Mouse (Mus musculus) gastrocnemius, adult 8-10 months (tissue): ENCODE data around the gene Foxc1. TPM values are rescaled to one million over a fixed set of nuclear protein-coding genes. Genes with fewer than 3 reads are reported as not detected.

Experiments used
- DNase-seq, 2 experiments: peaks; one replicate each; pipeline ENCODE4 v3.0.0; 2022; ENCODE audit warnings: low spot score in 2 of 2
- total RNA-seq, 4 experiments: library from RNA; stranded (reverse); gene quantifications; 2 replicates each; pipeline ENCODE4 v1.2.4; 2022

The Foxc1 gene
- total RNA-seq, 4 experiments from 2014 or later = 0.39 to 0.83 (median 0.65) TPM

DNA sequence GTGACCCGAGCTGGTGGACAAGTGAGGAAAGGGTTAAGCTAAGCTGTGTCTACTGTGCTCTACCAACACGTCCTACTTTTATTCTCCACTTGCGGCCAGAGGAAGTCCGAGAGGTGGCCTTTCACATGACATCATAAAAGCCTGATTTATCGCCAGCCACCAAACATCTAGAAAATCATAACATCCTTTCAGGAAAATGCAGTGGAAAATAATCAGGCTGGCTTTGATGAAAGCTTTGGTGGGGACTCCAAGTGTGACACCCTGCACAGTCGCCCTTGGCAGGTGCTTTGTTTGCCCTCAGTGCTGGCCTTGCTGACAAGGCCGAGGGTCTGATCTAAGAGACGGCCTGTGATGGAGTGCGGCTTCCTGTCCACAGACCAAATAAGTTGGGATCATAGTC is 23.9 kb downstream of the Foxc1 start:
- DNase-seq = no peak

DNA sequence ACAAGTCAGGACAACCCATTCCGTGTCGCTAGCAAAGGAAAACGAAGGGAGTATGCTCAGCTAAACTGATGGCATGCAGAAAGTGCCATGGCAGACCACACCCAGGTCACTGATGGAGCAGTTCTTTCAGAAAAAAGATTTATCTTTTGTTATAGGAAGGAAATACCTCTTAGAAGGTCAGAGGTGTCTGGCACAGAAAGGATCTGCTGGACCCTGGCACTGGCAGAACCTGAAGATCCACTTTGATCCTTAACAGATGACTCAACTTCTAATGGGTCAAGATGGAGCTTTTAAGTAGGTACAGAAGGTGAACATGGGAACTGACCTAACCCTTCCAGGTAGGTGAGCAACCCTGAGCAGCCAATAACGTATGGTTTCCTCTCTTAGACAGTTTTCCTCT is 29.4 kb downstream of the Foxc1 start:
- DNase-seq = no peak

DNA sequence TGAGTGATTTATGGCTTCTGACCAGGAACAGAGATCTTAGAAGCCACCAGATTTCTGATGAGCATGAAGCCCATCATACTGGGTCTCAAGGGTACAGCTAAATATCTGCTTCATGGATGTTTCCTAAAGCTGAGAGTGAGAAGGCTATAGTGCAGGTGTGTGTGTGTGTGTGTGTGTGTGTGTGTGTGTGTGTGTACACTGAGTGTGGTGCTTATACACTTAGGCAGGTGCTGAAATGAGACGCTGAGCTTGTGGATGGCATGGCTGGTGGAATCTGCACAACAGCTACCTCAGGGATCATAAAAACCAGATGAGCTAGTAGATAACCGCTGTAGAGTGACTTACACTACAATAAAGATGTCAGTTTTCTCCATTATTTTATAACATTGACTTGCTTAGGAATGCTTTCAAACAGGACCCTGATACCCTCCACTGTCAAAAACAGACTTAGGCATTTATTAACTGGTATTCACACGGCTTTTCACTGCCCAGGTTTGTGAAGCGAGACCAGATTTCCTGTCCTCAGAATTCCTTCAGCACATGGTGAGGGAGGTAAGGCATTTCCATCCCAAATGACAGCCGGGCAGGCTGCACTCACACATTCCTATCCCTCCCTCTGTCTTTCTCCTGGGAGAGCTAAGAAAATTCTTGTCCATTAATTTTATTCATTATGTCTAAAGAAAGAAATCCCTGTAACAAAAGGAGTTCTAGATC is 43.0 kb downstream of the Foxc1 start:
- DNase-seq = no peak

DNA sequence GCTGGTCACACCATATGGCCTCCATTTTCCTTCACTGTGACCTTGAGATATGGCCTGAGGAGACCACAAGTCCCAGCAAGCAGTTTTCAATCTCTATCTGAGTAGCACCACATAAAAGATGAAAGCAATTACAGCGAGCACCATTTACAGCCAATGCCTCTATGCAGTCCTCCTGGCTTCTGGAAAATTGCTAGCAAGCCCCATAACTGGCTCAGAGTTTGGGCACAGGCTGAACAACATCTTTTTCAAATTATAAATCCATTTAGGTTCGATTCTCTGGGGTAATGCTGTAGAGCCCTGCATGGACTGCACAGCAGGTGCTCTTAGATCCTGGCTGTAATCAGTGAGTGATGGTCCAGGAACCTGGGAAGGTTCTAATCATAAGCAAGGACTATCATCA is 47.1 kb downstream of the Foxc1 start:
- DNase-seq = no peak

DNA sequence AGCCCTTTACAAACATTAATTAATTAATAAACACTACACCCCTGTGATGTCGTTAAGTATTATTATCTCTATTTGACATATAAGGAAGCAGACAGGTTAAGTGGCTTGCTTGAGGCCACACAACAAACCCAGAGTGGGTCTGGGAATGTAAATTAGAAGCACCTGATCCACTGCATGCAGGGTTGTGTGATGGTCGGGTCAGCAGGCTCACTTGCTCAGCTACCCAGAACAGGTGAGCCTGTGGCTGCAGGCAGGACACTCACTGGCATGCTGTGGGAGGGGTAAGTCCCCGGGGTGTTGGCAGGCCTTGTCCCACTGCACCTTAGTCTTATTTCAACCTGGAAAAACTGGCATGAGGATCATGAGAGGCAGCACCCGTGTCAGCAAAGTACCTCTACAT is 47.6 kb downstream of the Foxc1 start:
- DNase-seq = no peak

DNA sequence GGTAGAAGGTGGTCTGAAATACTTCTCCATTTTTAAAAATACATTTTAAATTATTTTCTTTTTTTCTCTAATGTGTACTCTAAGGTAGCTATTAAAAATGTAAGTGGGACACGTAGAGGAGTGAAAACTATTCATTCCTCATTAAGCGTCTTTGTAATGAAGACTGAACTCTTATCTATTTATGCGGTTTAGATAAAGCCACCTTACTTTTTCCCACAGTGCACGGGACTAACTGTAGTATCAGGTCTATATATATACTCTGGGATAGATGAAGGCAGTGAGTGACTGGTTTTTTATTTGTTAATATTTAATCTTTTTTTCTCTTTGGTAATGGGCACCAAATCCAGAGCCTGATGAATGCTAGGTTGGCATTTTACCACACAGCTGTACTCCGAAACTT is 53.8 kb downstream of the Foxc1 start:
- DNase-seq = no peak

Other genes with a start within 250 kb of the Foxc1 start
- gene A530084C06Rik, start 247.3 kb upstream of the Foxc1 start, total RNA-seq = not detected
- under 1 TPM in 2 of 4 experiments, not detected in 2; 0.10 to 0.24 TPM for gene Foxf2, start 180.8 kb upstream of the Foxc1 start, total RNA-seq